Mouse (Mus musculus) adrenal gland, adult 2 months (tissue): ENCODE data around the gene Trarg1. TPM values are rescaled to one million over a fixed set of nuclear protein-coding genes. Genes with fewer than 3 reads are reported as not detected.
A peak's percentile ranks its signal among the peaks of the same experiment; 100 is the strongest.
"Not testable (repeated sequence)": the region's sequence is repeated elsewhere in the genome, so short reads cannot be mapped to it uniquely, and the experiment has no call there.

Source experiments
- DNase-seq: peaks from one replicate; pipeline ENCODE4 v3.0.0; 2021
- long read RNA-seq: library from polyadenylated mRNA; stranded (forward); transcript quantifications from one replicate; pipeline ENCODE4 v2.0.0, GENCODE M21; 2021
- polyA plus RNA-seq: library from polyadenylated mRNA; depleted of rRNA; stranded (reverse); fragments of >200 nt; gene quantifications from 2 replicates; pipeline ENCODE4 v1.2.3, GENCODE M21; 2012; rRNA removed
- total RNA-seq, 2 experiments: library from RNA; stranded (reverse); gene quantifications; 2 replicates each; pipeline ENCODE4 v1.2.3; 2021

The Trarg1 gene
- total RNA-seq (10 to 100 TPM; 30.0 to 67.3 TPM), polyA plus RNA-seq (15.9 and 18.5 TPM in 2 replicates)
- long read RNA-seq, transcript Trarg1-201 (3 exons, 3,302 nt): major isoform, 17 of 39 reads
- long read RNA-seq, partial matches to known transcripts: 2 of 39 reads
- long read RNA-seq, other reads (novel, unspliced or antisense): 20 of 39 reads

GRCm38 (mm10) chr11:76679508-76679907 is at the start of gene Trarg1:
Trarg1 (plus strand) TSS chr11:76679808.
- not testable (repeated sequence) for DNase-seq

GRCm38 (mm10) chr11:76630023-76630422 is 49.6 kb upstream of the Trarg1 start:
- DNase-seq: no peak

DNA sequence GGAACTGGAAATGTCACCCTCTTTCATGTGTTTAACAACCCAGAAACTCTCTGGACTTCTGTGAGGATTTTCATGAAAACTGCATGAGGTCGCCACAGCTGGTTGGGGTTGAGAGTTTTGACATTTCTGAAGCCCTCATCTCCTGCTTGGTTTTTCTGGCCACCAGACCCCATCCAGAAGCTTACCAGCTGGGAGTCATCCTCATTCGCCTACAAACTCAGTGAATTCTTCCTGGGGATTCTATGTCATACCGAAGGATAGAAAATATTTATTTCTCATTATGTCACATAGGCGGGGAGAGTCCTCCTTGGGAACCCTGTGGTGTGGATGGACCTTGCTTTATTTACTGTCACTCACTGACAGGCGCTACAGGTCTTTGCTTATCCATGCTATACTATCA is 49.1 kb upstream of the Trarg1 start:
- no peak for DNase-seq

DNA sequence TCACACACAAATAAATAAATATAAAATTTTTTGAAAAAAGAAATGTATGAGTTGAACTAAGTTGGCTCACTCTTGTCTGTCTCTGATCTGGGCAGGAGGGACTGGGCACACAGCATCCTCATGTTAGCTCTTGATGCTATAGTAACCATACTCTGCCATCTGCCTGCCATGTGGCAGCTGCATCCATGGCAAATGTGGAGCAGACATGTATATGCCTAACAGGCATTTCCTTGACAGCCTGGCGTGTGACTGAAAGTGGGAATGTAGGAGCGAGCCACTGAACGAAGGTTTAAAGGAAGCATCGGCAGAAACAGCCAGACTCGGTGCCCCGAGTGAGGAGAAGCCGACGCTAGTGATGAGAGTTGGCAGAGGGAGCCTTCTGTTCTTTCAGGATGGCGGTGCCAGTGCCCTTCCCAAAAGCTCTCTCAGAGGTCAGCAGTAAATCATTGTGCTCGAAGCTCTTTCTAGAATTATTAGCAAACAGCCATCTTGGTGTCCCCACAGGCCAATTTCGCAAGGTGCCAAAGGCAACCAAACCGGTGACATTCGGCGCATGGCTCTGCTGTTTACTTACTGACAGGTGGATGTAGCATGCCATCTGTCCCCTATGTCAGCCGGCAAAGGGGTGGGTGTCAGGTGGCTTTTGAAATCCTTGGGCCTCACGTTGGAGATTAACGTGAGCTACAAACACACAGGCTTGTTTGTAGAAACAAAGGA is 40.2 kb upstream of the Trarg1 start:
- no peak for DNase-seq

- peak; percentile 29 for DNase-seq
Measured at GRCm38 (mm10) chr11:76640231-76640630, 39.4 kb upstream of the Trarg1 start.

GRCm38 (mm10) chr11:76644257-76644656 is 35.4 kb upstream of the Trarg1 start:
- DNase-seq: no peak

GRCm38 (mm10) chr11:76645036-76645435 is 34.6 kb upstream of the Trarg1 start:
- DNase-seq: no peak

DNA sequence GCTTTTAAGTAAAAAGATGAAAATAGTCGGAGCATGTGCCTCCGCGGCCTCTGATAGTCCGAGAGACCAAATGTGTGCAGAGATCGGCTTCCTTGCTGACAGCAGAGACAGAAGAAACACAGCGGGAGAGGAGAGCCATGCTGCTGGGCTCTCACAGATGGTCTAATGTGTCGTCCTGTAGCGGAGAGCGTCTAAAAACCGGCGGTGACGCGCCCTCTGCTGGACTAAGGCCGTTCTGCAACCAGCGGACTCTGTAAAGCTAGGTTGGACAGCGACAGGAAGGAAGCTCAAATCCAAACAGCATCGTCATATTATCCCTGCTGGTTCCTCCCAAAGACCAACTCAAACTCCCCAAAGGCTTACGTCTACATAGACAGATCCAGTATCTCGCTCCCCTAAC is 33.7 kb upstream of the Trarg1 start:
- DNase-seq: peak; percentile 87

- no peak for DNase-seq
Measured at GRCm38 (mm10) chr11:76647062-76647461, 32.5 kb upstream of the Trarg1 start.

DNA sequence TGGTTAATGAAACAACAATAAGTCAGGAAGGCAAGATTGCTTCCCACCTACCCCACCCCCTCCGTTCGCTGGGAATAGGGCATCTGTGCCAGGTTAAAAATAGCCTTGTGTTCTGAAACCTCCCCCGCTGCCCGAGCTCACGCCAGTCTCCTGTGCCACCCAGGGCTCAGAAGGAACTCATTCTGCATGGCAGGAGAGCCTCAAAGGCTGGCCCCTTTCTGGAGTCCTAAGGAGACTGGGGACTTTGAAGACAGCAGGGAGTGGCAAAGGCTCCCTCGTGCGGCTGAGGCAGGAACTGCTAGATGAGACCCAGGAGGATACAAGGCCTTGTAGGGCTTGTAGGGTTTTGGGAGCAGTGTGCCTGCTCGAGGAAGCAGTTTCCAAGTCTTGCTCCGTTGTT is 32.1 kb upstream of the Trarg1 start:
- DNase-seq: peak; percentile 83

DNA sequence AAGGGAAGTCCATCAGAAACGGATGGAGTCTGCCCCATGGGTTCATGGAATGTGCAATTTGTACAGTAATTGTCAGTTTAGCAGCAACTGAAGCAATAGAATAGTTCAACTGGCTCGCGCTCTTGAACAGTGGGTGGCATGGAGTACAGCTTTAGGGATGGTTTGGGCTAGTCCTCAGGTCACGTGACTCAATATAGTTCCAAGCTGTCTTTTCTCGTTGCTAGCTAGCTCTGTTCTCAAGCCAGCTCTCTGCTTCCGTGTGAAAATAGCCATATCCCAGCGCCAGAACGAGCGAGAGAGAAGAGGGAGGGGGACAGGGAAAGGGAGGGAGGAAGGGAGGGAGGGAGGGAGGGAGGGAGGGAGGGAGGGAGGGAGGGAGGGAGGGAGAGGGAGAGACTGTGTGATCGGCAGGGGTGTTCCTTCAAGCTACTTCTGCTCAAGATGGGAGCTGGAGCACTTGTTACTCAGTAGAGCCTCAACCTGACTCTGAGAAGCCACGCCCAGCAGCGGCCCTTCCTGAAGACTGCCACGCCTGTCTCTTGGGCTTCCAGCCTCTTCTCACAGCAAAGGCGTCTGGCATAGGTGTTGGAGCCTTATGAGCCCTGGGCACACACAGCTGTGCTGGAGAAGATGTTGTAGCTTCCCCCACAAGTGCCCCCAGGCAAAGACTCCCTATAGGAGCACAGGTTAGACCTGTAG is 28.6 kb upstream of the Trarg1 start:
- no peak for DNase-seq

- no peak for DNase-seq
Measured at GRCm38 (mm10) chr11:76652838-76653334, 26.7 kb upstream of the Trarg1 start.

GRCm38 (mm10) chr11:76655106-76655505 is 24.5 kb upstream of the Trarg1 start:
- peak; percentile 39 for DNase-seq

DNA sequence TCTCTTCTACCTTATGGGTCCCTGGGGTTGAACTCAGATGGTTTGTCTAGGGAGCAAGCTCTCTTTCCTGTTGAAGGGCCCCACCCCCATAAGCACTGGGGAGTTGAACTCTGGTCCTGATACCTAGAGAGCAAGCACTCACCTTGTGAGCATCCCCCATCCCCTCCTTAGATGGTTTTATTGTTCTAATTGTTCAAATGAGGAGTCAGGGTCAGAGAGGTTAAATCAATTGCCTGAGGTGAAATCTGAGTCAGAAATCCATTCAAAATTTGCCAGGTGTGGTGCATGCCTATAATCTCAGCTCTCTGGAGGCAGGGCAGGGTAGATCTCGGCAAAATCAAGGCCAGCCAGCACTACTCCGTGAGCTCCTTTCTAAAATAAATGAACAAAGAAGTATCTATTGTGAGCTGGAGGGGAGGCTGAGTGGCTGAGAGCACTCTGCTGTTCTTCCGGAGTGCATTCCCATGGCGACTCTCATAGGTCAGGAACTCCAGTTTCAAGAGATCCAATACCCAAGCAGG is 22.1 kb upstream of the Trarg1 start:
- no peak for DNase-seq

GRCm38 (mm10) chr11:76659138-76659930 is 20.3 kb upstream of the Trarg1 start:
- DNase-seq: no peak

DNA sequence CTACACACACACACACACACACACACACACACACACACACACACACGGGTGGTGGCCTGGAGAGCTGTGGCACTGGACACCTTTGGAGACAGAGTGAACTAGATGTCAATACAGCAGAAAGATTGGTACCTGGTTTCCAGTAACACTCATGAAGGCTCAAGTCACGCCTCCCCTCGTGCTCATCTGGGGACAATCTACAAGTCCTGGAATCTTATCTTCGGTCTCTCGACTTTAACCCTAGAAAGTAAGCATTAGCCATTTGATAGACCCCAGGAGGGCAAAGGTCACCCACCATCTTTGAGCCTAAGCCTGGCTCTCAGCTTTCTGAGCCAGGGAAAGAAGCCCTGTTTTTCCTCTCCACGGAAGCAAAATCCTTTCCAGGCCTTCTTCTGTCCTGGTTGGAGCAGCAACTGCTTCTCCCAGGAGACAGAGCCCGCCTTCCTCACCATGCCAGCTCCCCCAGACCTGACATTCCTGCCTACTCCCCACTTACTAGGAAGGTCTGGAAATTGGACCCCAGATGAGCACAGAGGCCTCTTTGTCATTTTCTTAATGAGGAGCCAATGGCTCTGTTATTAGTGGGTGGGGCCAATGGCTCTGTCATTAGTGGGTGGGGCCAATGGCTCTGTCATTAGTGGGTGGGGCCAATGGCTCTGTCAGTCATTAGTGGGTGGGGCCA is 17.7 kb upstream of the Trarg1 start:
- DNase-seq: no peak

GRCm38 (mm10) chr11:76666002-76666649 is 13.5 kb upstream of the Trarg1 start:
- DNase-seq: no peak

DNA sequence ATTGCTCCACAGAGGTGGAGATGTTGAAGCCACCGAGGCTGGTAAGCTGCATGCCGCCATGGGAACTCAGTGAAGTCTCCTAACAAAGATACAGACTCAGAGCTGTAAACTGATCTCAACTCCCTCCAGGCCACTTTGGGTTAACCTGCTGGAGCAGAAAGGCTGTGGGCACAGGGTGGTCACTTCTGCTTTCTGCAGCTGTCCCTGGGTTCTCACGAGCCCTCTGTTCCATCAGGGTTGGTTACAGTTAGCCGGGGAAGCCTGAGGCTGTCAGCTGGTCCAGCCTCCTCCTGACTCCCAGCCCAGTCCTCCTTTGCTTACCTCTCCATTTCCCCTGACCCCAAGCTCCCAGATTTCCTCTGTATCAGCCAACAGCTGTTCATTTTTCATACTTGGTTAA is 11.8 kb upstream of the Trarg1 start:
- no peak for DNase-seq

DNA sequence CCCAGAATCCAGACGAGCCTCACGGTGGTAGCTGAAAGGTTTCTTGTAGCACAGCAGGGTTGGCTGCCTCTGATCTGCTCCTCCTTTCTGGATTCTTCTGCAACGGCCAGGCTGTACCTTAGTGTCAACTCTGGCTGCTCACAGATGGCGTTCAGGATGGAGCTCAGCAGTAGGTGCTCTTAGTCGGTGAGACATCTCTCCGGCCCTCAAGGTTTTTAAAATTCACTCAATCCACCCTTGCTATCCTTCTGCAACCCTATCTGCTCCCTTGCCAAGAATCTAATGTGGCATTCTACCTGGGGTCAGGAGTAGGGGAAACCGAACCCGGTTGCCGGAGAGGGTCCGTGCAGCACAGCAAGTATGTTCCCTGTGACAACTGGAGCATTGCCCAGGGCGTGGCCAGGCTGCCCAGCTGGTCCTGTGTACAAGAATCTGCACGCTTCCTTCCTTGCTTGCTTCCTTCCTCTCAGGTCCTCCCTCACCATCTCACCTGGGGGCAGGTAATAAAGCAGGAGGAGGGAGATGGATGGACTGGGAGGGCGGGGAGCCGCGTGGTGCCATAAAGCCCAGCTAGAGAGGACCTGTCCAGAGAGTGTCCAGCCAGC is 7.6 kb upstream of the Trarg1 start, which contains the start of gene Bhlha9:
Gene Bhlha9, plus strand, starts transcription at position 600 of the 605 bp plus-strand sequence.
- no peak for DNase-seq
